Mouse (Mus musculus): ENCODE results near the gene Gbp5. TPM values are rescaled to one million over a fixed set of nuclear protein-coding genes. Genes with fewer than 3 reads are reported as not detected.

Gene Gbp5
- polyA plus RNA-seq (2015; fragmentation: Nextera tagmentation; extraction: Ambion mirVana) = 0.13 TPM in 2 replicates

- peak within 1 kb of the TSS; percentile 15; the same call in 1 of the 2 replicates for H3K4me2 ChIP-seq (ENCODE audit: low read depth, low read length)
- no peak within 1 kb of the TSS for H3K27ac ChIP-seq (ENCODE audit: low read length)
- WGBS (ENCODE audit: insufficient replicate concordance) = 30% methylated on average over 6 of the region's 6 CpGs
- H3K9ac ChIP-seq (ENCODE audit: low read depth, low read length) = no peak within 1 kb of the TSS
- no peaks in the 10 kb centered on the region for H3K9me3 ChIP-seq (replicated peaks; ENCODE audit: control insufficient read depth, low read length)
- no peaks in the 10 kb centered on the region; the same call in 1 of the 2 replicates for H3K4me1 ChIP-seq (ENCODE audit: control insufficient read depth, low read depth, low read length)
- no peaks in the 10 kb centered on the region for H3K27me3 ChIP-seq (ENCODE audit: control insufficient read depth, insufficient read depth, low read depth, low read length)
- peak; percentile 60 for ATAC-seq (ENCODE audit: low read depth)
- no peaks in the 10 kb centered on the region for H3K36me3 ChIP-seq (ENCODE audit: control insufficient read depth, insufficient read depth)
- H3K4me3 ChIP-seq (ENCODE audit: low read depth, low read length) = no peak within 1 kb of the TSS
Observed at GRCm38 (mm10) chr3:142493536-142494061, at the start of gene Gbp5. Gene Gbp5 (plus strand): TSS chr3:142493978.

GRCm38 (mm10) chr3:142454198-142454597 is 39.6 kb upstream of the Gbp5 start:
- H3K27ac ChIP-seq (ENCODE audit: low read length) = no peak overlapping the region
- no peak overlapping the region for H3K4me3 ChIP-seq (ENCODE audit: low read depth, low read length)
- H3K9me3 ChIP-seq (replicated peaks; ENCODE audit: control insufficient read depth, low read length) = no peaks in the 10 kb centered on the region
- H3K27me3 ChIP-seq (ENCODE audit: control insufficient read depth, insufficient read depth, low read depth, low read length) = no peaks in the 10 kb centered on the region
- no peak overlapping the region for H3K9ac ChIP-seq (ENCODE audit: low read depth, low read length)
- WGBS (ENCODE audit: insufficient replicate concordance) = 41% methylated on average over 7 of the region's 7 CpGs
- H3K4me1 ChIP-seq (ENCODE audit: control insufficient read depth, low read depth, low read length) = no peaks in the 10 kb centered on the region
- ATAC-seq (ENCODE audit: low read depth) = no peak
- H3K4me2 ChIP-seq (ENCODE audit: low read depth, low read length) = no peak overlapping the region
- H3K36me3 ChIP-seq (ENCODE audit: control insufficient read depth, insufficient read depth) = no peaks in the 10 kb centered on the region

GRCm38 (mm10) chr3:142459241-142459640 is 34.5 kb upstream of the Gbp5 start:
- no peaks in the 10 kb centered on the region for H3K9me3 ChIP-seq (replicated peaks; ENCODE audit: control insufficient read depth, low read length)
- no peak overlapping the region for H3K4me2 ChIP-seq (ENCODE audit: low read depth, low read length)
- H3K27ac ChIP-seq (ENCODE audit: low read length) = no peak overlapping the region
- H3K4me1 ChIP-seq (ENCODE audit: control insufficient read depth, low read depth, low read length) = no peaks in the 10 kb centered on the region
- H3K4me3 ChIP-seq (ENCODE audit: low read depth, low read length) = no peak overlapping the region
- no peaks in the 10 kb centered on the region for H3K27me3 ChIP-seq (ENCODE audit: control insufficient read depth, insufficient read depth, low read depth, low read length)
- H3K9ac ChIP-seq (ENCODE audit: low read depth, low read length) = no peak overlapping the region
- 58% methylated on average over 7 of the region's 7 CpGs for whole genome bisulfite sequencing (ENCODE audit: insufficient replicate concordance)
- no peaks in the 10 kb centered on the region for H3K36me3 ChIP-seq (ENCODE audit: control insufficient read depth, insufficient read depth)
- no peak for ATAC-seq (ENCODE audit: low read depth)

GRCm38 (mm10) chr3:142462764-142463751 is 30.7 kb upstream of the Gbp5 start:
- Histone ChIP-seq H3K27ac (ENCODE audit: low read length) (no peak overlapping the region), H3K27me3 (ENCODE audit: control insufficient read depth, insufficient read depth, low read depth, low read length) (no peaks in the 10 kb centered on the region), H3K9me3 (replicated peaks; ENCODE audit: control insufficient read depth, low read length) (no peaks in the 10 kb centered on the region), H3K4me3 (ENCODE audit: low read depth, low read length) (no peak overlapping the region), H3K36me3 (ENCODE audit: control insufficient read depth, insufficient read depth) (no peaks in the 10 kb centered on the region), H3K4me2 (ENCODE audit: low read depth, low read length) (no peak overlapping the region), H3K4me1 (ENCODE audit: control insufficient read depth, low read depth, low read length) (no peaks in the 10 kb centered on the region), H3K9ac (ENCODE audit: low read depth, low read length) (no peak overlapping the region)
- ATAC-seq (ENCODE audit: low read depth) = no peak
- 72% methylated on average over 25 of the region's 25 CpGs for WGBS (ENCODE audit: insufficient replicate concordance)

- 15% methylated on average over 11 of the region's 11 CpGs for WGBS (ENCODE audit: insufficient replicate concordance)
- Histone ChIP-seq H3K36me3 (ENCODE audit: control insufficient read depth, insufficient read depth) (no peaks in the 10 kb centered on the region), H3K9me3 (replicated peaks; ENCODE audit: control insufficient read depth, low read length) (no peaks in the 10 kb centered on the region), H3K27ac (ENCODE audit: low read length) (no peak overlapping the region), H3K4me3 (ENCODE audit: low read depth, low read length) (no peak overlapping the region), H3K4me2 (ENCODE audit: low read depth, low read length) (no peak overlapping the region), H3K9ac (ENCODE audit: low read depth, low read length) (no peak overlapping the region), H3K27me3 (ENCODE audit: control insufficient read depth, insufficient read depth, low read depth, low read length) (no peaks in the 10 kb centered on the region), H3K4me1 (ENCODE audit: control insufficient read depth, low read depth, low read length) (no peaks in the 10 kb centered on the region)
- no peak for ATAC-seq (ENCODE audit: low read depth)
Observed at GRCm38 (mm10) chr3:142474349-142474983, 19.3 kb upstream of the Gbp5 start.

GRCm38 (mm10) chr3:142475913-142476312 is 17.9 kb upstream of the Gbp5 start:
- Histone ChIP-seq H3K4me2 (ENCODE audit: low read depth, low read length) (no peak overlapping the region), H3K9me3 (replicated peaks; ENCODE audit: control insufficient read depth, low read length) (no peaks in the 10 kb centered on the region), H3K4me3 (ENCODE audit: low read depth, low read length) (no peak overlapping the region), H3K27ac (ENCODE audit: low read length) (no peak overlapping the region), H3K36me3 (ENCODE audit: control insufficient read depth, insufficient read depth) (no peaks in the 10 kb centered on the region), H3K4me1 (ENCODE audit: control insufficient read depth, low read depth, low read length) (no peaks in the 10 kb centered on the region), H3K27me3 (ENCODE audit: control insufficient read depth, insufficient read depth, low read depth, low read length) (no peaks in the 10 kb centered on the region), H3K9ac (ENCODE audit: low read depth, low read length) (no peak overlapping the region)
- no peak for ATAC-seq (ENCODE audit: low read depth)
- WGBS (ENCODE audit: insufficient replicate concordance) = 20% methylated on average over 4 of the region's 4 CpGs

GRCm38 (mm10) chr3:142477866-142478265 is 15.9 kb upstream of the Gbp5 start:
- 68% methylated on average over 5 of the region's 5 CpGs for WGBS (ENCODE audit: insufficient replicate concordance)
- H3K27me3 ChIP-seq (ENCODE audit: control insufficient read depth, insufficient read depth, low read depth, low read length) = no peaks in the 10 kb centered on the region
- no peak overlapping the region for H3K4me2 ChIP-seq (ENCODE audit: low read depth, low read length)

GRCm38 (mm10) chr3:142478360-142478759 is 15.4 kb upstream of the Gbp5 start:
- no peak overlapping the region for H3K9ac ChIP-seq (ENCODE audit: low read depth, low read length)
- no peaks in the 10 kb centered on the region for H3K4me1 ChIP-seq (ENCODE audit: control insufficient read depth, low read depth, low read length)
- H3K9me3 ChIP-seq (replicated peaks; ENCODE audit: control insufficient read depth, low read length) = no peaks in the 10 kb centered on the region
- H3K36me3 ChIP-seq (ENCODE audit: control insufficient read depth, insufficient read depth) = no peaks in the 10 kb centered on the region
- 63% methylated on average over 1 of the region's 1 CpGs for WGBS (ENCODE audit: insufficient replicate concordance)
- peak; percentile 37; the same call in 1 of the 2 replicates for ATAC-seq (ENCODE audit: low read depth)
- no peak overlapping the region for H3K4me3 ChIP-seq (ENCODE audit: low read depth, low read length)
- no peaks in the 10 kb centered on the region for H3K27me3 ChIP-seq (ENCODE audit: control insufficient read depth, insufficient read depth, low read depth, low read length)
- H3K27ac ChIP-seq (ENCODE audit: low read length) = no peak overlapping the region
- H3K4me2 ChIP-seq (ENCODE audit: low read depth, low read length) = no peak overlapping the region

More at GRCm38 (mm10) chr3:142477866-142478265, 15.9 kb upstream of the Gbp5 start:
- Histone ChIP-seq H3K36me3 (ENCODE audit: control insufficient read depth, insufficient read depth) (no peaks in the 10 kb centered on the region), H3K27ac (ENCODE audit: low read length) (no peak overlapping the region), H3K4me3 (ENCODE audit: low read depth, low read length) (no peak overlapping the region), H3K4me1 (ENCODE audit: control insufficient read depth, low read depth, low read length) (no peaks in the 10 kb centered on the region), H3K9me3 (replicated peaks; ENCODE audit: control insufficient read depth, low read length) (no peaks in the 10 kb centered on the region), H3K9ac (ENCODE audit: low read depth, low read length) (no peak overlapping the region)
- no peak for ATAC-seq (ENCODE audit: low read depth)

Data from liver, embryonic 16.5 days (tissue).